Mouse (Mus musculus): ENCODE measurements around the gene Mapk12. TPM values are rescaled to one million over a fixed set of nuclear protein-coding genes. Genes with fewer than 3 reads are reported as not detected.
A peak's percentile ranks its signal among the peaks of the same experiment; 100 is the strongest.

Mapk12 gene
- polyA plus RNA-seq, 1 experiment, result 2.4 TPM

GRCm38 (mm10) chr15:89140048-89140658 is 350 bp downstream of the Mapk12 start:
- Histone ChIP-seq H3K4me1 (ENCODE audit: control insufficient read depth, insufficient read depth, insufficient read length, low read length) (peaks cover 4% of the 10 kb centered on the region), H3K4me3 (ENCODE audit: low read depth, low read length) (peak overlapping the region; percentile 67), H3K27me3 (ENCODE audit: control insufficient read depth, insufficient read depth, low read length) (peaks cover 27% of the 10 kb centered on the region), H3K27ac (ENCODE audit: insufficient read depth, low read depth, low read length) (peak overlapping the region; percentile 4), H3K36me3 (ENCODE audit: control insufficient read depth, insufficient read depth, low read length) (no peaks in the 10 kb centered on the region)
- WGBS, result under 1% methylated on average over 53 of the region's 53 CpGs
- TF ChIP-seq CTCF (IDR thresholded peaks at IDR 0.05; ENCODE audit: extremely low read depth, insufficient read length, insufficient replicate concordance, low read depth, low read length) (no peak), POLR2A (IDR thresholded peaks at IDR 0.05; ENCODE audit: low read depth, low read length) (no peak)

DNA sequence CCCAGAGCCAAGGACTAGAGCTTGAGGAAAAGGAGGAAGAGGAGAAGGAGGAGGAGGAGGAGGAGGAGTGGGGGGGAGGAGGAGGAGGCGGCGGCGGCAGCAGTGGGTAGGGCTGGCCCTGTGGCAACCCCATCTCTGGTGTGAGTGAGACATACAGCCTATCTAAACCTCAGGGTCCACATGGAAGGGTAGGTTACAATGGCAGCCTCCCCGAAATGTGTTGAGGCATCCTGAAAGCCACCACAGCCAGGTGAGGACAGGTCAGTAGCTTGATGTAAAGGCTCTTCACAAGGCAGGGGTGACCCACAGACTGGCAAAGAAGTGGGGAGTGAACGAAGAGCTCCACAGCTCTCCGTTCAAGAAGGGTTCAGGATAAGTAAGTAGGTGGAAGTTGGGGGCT is 2.0 kb downstream of the Mapk12 start:
- 90% methylated on average over 6 of the region's 6 CpGs for WGBS
- Histone ChIP-seq H3K27ac (ENCODE audit: insufficient read depth, low read depth, low read length) (no peak overlapping the region), H3K27me3 (ENCODE audit: control insufficient read depth, insufficient read depth, low read length) (peaks cover 27% of the 10 kb centered on the region), H3K4me1 (ENCODE audit: control insufficient read depth, insufficient read depth, insufficient read length, low read length) (peaks cover 4% of the 10 kb centered on the region), H3K36me3 (ENCODE audit: control insufficient read depth, insufficient read depth, low read length) (no peaks in the 10 kb centered on the region), H3K4me3 (ENCODE audit: low read depth, low read length) (no peak overlapping the region)
- TF ChIP-seq POLR2A (IDR thresholded peaks at IDR 0.05; ENCODE audit: low read depth, low read length), result no peak
- TF ChIP-seq CTCF (IDR thresholded peaks at IDR 0.05; ENCODE audit: extremely low read depth, insufficient read length, insufficient replicate concordance, low read depth, low read length), result no peak

- H3K4me3 ChIP-seq (ENCODE audit: low read depth, low read length), result no peak overlapping the region
- H3K36me3 ChIP-seq (ENCODE audit: control insufficient read depth, insufficient read depth, low read length), result no peaks in the 10 kb centered on the region
- TF ChIP-seq CTCF (IDR thresholded peaks at IDR 0.05; ENCODE audit: extremely low read depth, insufficient read length, insufficient replicate concordance, low read depth, low read length) (no peak), POLR2A (IDR thresholded peaks at IDR 0.05; ENCODE audit: low read depth, low read length) (no peak)
- no peak overlapping the region for H3K27ac ChIP-seq (ENCODE audit: insufficient read depth, low read depth, low read length)
- 75% methylated on average over 7 of the region's 7 CpGs for WGBS
- peaks cover 4% of the 10 kb centered on the region for H3K4me1 ChIP-seq (ENCODE audit: control insufficient read depth, insufficient read depth, insufficient read length, low read length)
- H3K27me3 ChIP-seq (ENCODE audit: control insufficient read depth, insufficient read depth, low read length), result peaks cover 27% of the 10 kb centered on the region
These were observed 2.5 kb downstream of the Mapk12 start for GRCm38 (mm10) chr15:89138046-89138405.

GRCm38 (mm10) chr15:89137378-89138045 is 3.0 kb downstream of the Mapk12 start:
- H3K4me3 ChIP-seq (ENCODE audit: low read depth, low read length), result no peak overlapping the region
- no peaks in the 10 kb centered on the region for H3K36me3 ChIP-seq (ENCODE audit: control insufficient read depth, insufficient read depth, low read length)
- no peak overlapping the region for H3K27ac ChIP-seq (ENCODE audit: insufficient read depth, low read depth, low read length)
- no peak for TF ChIP-seq CTCF (IDR thresholded peaks at IDR 0.05; ENCODE audit: extremely low read depth, insufficient read length, insufficient replicate concordance, low read depth, low read length)
- no peak for TF ChIP-seq POLR2A (IDR thresholded peaks at IDR 0.05; ENCODE audit: low read depth, low read length)
- H3K4me1 ChIP-seq (ENCODE audit: control insufficient read depth, insufficient read depth, insufficient read length, low read length), result peaks cover 4% of the 10 kb centered on the region
- peaks cover 27% of the 10 kb centered on the region for H3K27me3 ChIP-seq (ENCODE audit: control insufficient read depth, insufficient read depth, low read length)
- WGBS, result 72% methylated on average over 11 of the region's 11 CpGs

DNA sequence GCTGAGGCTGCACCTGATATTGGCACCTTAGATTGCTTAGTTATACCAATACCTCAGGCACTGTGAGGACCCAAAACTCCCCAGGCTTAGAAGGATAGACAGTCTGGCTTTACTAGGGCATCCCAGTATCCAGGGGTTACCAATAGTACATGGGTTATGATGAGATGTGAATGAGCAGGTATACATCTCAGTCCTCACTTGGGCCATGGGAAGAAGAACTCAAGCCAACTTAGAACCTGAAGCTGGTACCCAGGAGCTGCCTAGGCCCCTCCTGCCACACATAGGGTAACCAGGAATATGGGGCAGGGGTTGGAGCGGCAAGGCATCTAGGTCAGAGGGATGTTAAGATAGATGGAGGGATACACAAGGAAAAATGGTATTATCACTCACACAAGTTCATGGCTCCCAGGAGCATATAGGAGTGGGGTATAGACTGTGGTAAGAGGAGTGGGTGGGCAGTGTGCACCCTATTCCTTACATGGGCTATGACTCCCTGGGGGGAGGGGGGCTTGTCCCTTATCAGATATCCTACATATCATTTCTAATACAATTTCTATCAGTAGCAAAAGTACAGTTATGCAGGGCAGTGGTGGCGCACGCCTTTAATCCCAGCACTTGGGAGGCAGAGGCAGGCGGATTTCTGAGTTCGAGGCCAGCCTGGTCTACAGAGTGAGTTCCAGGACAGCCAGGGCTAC is 3.9 kb downstream of the Mapk12 start:
- WGBS, result 86% methylated on average over 5 of the region's 5 CpGs
- peaks cover 4% of the 10 kb centered on the region for H3K4me1 ChIP-seq (ENCODE audit: control insufficient read depth, insufficient read depth, insufficient read length, low read length)
- no peaks in the 10 kb centered on the region for H3K36me3 ChIP-seq (ENCODE audit: control insufficient read depth, insufficient read depth, low read length)

DNA sequence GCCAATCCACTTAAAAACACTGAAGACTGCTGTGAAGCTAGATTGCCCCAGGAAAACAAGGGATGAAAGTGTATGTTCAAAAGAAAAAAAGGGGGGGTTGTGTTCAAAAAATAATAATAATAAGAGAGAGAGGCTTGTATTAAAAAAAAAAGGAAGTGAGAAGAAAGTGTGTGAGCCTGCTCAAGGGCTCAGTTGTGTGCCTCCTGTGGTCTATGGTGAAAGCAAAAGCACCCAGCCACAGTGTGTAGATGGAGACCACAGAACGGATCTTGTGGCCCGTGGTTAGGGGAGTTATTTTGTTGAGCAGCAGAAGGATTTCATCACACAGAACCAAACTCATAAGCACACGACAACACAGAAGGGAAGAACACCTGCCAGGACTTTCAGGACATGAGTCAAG is 9.2 kb downstream of the Mapk12 start:
- H3K4me1 ChIP-seq (ENCODE audit: control insufficient read depth, insufficient read depth, insufficient read length, low read length), result peaks cover 10% of the 10 kb centered on the region; the same call in 1 of the 2 replicates
- no peak overlapping the region for H3K4me3 ChIP-seq (ENCODE audit: low read depth, low read length)
- TF ChIP-seq POLR2A (IDR thresholded peaks at IDR 0.05; ENCODE audit: low read depth, low read length) (no peak), CTCF (IDR thresholded peaks at IDR 0.05; ENCODE audit: extremely low read depth, insufficient read length, insufficient replicate concordance, low read depth, low read length) (no peak)
- H3K36me3 ChIP-seq (ENCODE audit: control insufficient read depth, insufficient read depth, low read length), result no peaks in the 10 kb centered on the region
- 75% methylated on average over 3 of the region's 3 CpGs for whole genome bisulfite sequencing
- H3K27ac ChIP-seq (ENCODE audit: insufficient read depth, low read depth, low read length), result no peak overlapping the region
- no peaks in the 10 kb centered on the region for H3K27me3 ChIP-seq (ENCODE audit: control insufficient read depth, insufficient read depth, low read length)

More for the DNA sequence above, 3.9 kb downstream of the Mapk12 start:
- H3K27ac ChIP-seq (ENCODE audit: insufficient read depth, low read depth, low read length), result no peak overlapping the region
- no peak overlapping the region for H3K4me3 ChIP-seq (ENCODE audit: low read depth, low read length)
- TF ChIP-seq POLR2A (IDR thresholded peaks at IDR 0.05; ENCODE audit: low read depth, low read length) (no peak), CTCF (IDR thresholded peaks at IDR 0.05; ENCODE audit: extremely low read depth, insufficient read length, insufficient replicate concordance, low read depth, low read length) (no peak)
- peaks cover 24% of the 10 kb centered on the region for H3K27me3 ChIP-seq (ENCODE audit: control insufficient read depth, insufficient read depth, low read length)

GRCm38 (mm10) chr15:89130245-89130644 is 10.3 kb downstream of the Mapk12 start:
- TF ChIP-seq CTCF (IDR thresholded peaks at IDR 0.05; ENCODE audit: extremely low read depth, insufficient read length, insufficient replicate concordance, low read depth, low read length) (no peak), POLR2A (IDR thresholded peaks at IDR 0.05; ENCODE audit: low read depth, low read length) (no peak)
- H3K27me3 ChIP-seq (ENCODE audit: control insufficient read depth, insufficient read depth, low read length), result no peaks in the 10 kb centered on the region
- H3K36me3 ChIP-seq (ENCODE audit: control insufficient read depth, insufficient read depth, low read length), result no peaks in the 10 kb centered on the region
- H3K4me1 ChIP-seq (ENCODE audit: control insufficient read depth, insufficient read depth, insufficient read length, low read length), result peaks cover 10% of the 10 kb centered on the region; the same call in 1 of the 2 replicates
- no peak overlapping the region for H3K4me3 ChIP-seq (ENCODE audit: low read depth, low read length)
- H3K27ac ChIP-seq (ENCODE audit: insufficient read depth, low read depth, low read length), result no peak overlapping the region
